Mouse (Mus musculus): ENCODE data around the gene Hif3a.

Hif3a gene

GRCm38 (mm10) chr7:17024141-17024540 lies 38.1 kb downstream of the Hif3a start:
- peak in 1 of 2 experiments; percentile 44 for DNase-seq

GRCm38 (mm10) chr7:17023701-17024100 lies 38.5 kb downstream of the Hif3a start:
- no peak for DNase-seq

- DNase-seq: no peak
These were observed 40.1 kb downstream of the Hif3a start for GRCm38 (mm10) chr7:17022176-17022575.

GRCm38 (mm10) chr7:17019426-17020166 lies 42.6 kb downstream of the Hif3a start:
- DNase-seq: no peak

- DNase-seq: no peak
These were observed 44.3 kb downstream of the Hif3a start for GRCm38 (mm10) chr7:17017921-17018320.

GRCm38 (mm10) chr7:17017036-17017435 lies 45.2 kb downstream of the Hif3a start:
- peak; percentile 94 for DNase-seq

- DNase-seq: no peak
These were observed 46.8 kb downstream of the Hif3a start for GRCm38 (mm10) chr7:17015381-17015780.

GRCm38 (mm10) chr7:17011909-17012590 lies 50.2 kb downstream of the Hif3a start:
- no peak for DNase-seq

- DNase-seq: no peak
These were observed 52.2 kb downstream of the Hif3a start for GRCm38 (mm10) chr7:17010010-17010347.

GRCm38 (mm10) chr7:17009326-17010009 lies 52.8 kb downstream of the Hif3a start:
- no peak for DNase-seq

GRCm38 (mm10) chr7:17007300-17007699 lies 54.9 kb downstream of the Hif3a start:
- DNase-seq: peak in 1 of 2 experiments; percentile 50

- peak in 1 of 2 experiments; percentile 47 for DNase-seq
These were observed 57.5 kb downstream of the Hif3a start for GRCm38 (mm10) chr7:17004716-17005115.

GRCm38 (mm10) chr7:17003230-17003960 lies 58.8 kb downstream of the Hif3a start:
- peak; percentile 65 to 81 for DNase-seq

- DNase-seq: peak; percentile 82 to 84
These were observed 59.6 kb downstream of the Hif3a start for GRCm38 (mm10) chr7:17002375-17003195.

- peak; percentile 74 to 92 for DNase-seq
These were observed 62.6 kb downstream of the Hif3a start for GRCm38 (mm10) chr7:16999650-17000049.

GRCm38 (mm10) chr7:16999233-16999632 lies 63.0 kb downstream of the Hif3a start:
- no peak for DNase-seq

GRCm38 (mm10) chr7:16995345-16995744 lies 66.9 kb downstream of the Hif3a start:
- DNase-seq: no peak

- DNase-seq: no peak
These were observed 67.8 kb downstream of the Hif3a start for GRCm38 (mm10) chr7:16994400-16994799.

GRCm38 (mm10) chr7:16993651-16994399 lies 68.4 kb downstream of the Hif3a start:
- peak; percentile 44 to 57 for DNase-seq

GRCm38 (mm10) chr7:16992451-16992807 lies 69.8 kb downstream of the Hif3a start, which contains the start of gene Ccdc8:
Gene Ccdc8, plus strand, starts transcription at chr7:16992708.
- DNase-seq: no peak

GRCm38 (mm10) chr7:16991681-16992450 lies 70.4 kb downstream of the Hif3a start:
- DNase-seq: no peak
